Mouse (Mus musculus) MEL (cell line): Measurements from ENCODE around the gene Vsir. TPM values are rescaled to one million over a fixed set of nuclear protein-coding genes. Genes with fewer than 3 reads are reported as not detected.

ENCODE experiments used
- DNase-seq: peaks from one replicate; pipeline ENCODE4 v3.0.0; 2011; ENCODE audit warnings: low read depth, low spot score
- H3K27ac ChIP-seq: 2 replicates; pipeline ENCODE4 v1.5.1; 2012; ENCODE audit warnings: low read depth, mild to moderate bottlenecking, control low read depth, low read length, moderate library complexity; ENCODE audit not compliant: control insufficient read depth
- H3K27me3 ChIP-seq, 2 experiments: fragments of 150-350 bp in 1 of 2; sonication (generic) in 1 of 2; 2 replicates each; pipeline ENCODE4 v1.6.1; 2012; ENCODE audit warnings: low read length in 2 of 2, mild to moderate bottlenecking in 2 of 2, improper control_type of control experiment in 1 of 2, moderate library complexity in 1 of 2; ENCODE audit not compliant: insufficient read depth in 2 of 2, control insufficient read depth in 1 of 2
- H3K36me3 ChIP-seq, 2 experiments: 2 replicates each; pipeline ENCODE4 v1.6.1; 2012 to 2014; ENCODE audit warnings: low read length in 2 of 2, improper control_type of control experiment in 1 of 2, inconsistent platforms in 1 of 2, mild to moderate bottlenecking in 1 of 2; ENCODE audit not compliant: insufficient read depth in 2 of 2, control insufficient read depth in 1 of 2
- H3K4me1 ChIP-seq, 2 experiments: fragments of 150-350 bp in 1 of 2; sonication (generic) in 1 of 2; 2 replicates each; pipeline ENCODE4 v1.6.1; 2012; ENCODE audit warnings: low read length in 2 of 2, improper control_type of control experiment in 1 of 2, mild to moderate bottlenecking in 1 of 2; ENCODE audit not compliant: insufficient read depth in 2 of 2, control insufficient read depth in 1 of 2
- H3K4me3 ChIP-seq, 2 experiments: fragments of 150-350 bp in 1 of 2; sonication (generic) in 1 of 2; 2 replicates each; pipeline ENCODE4 v1.5.1; 2012; ENCODE audit warnings: low read depth in 2 of 2, low read length in 2 of 2, mild to moderate bottlenecking in 2 of 2, moderate library complexity in 2 of 2, control low read depth in 1 of 2, improper control_type of control experiment in 1 of 2; ENCODE audit not compliant: control insufficient read depth in 1 of 2, insufficient read depth in 1 of 2
- H3K79me2 ChIP-seq: 2 replicates; pipeline ENCODE4 v1.6.1; 2012; ENCODE audit warnings: mild to moderate bottlenecking, low read length, moderate library complexity; ENCODE audit not compliant: control insufficient read depth, poor library complexity, insufficient read depth
- H3K9ac ChIP-seq: 2 replicates; pipeline ENCODE4 v1.6.1; 2012; ENCODE audit warnings: low read depth, mild to moderate bottlenecking, control low read depth, low read length, moderate library complexity; ENCODE audit not compliant: control insufficient read depth, poor library complexity, severe bottlenecking
- H3K9me3 ChIP-seq: fragments of 150-350 bp; sonication (generic); replicated peaks from 2 replicates; pipeline ENCODE4 v1.6.1; 2012; ENCODE audit warnings: mild to moderate bottlenecking, low read length, improper control_type of control experiment, moderate library complexity; ENCODE audit not compliant: insufficient read depth
- BHLHE40 ChIP-seq: IDR thresholded peaks from 2 replicates; pipeline ENCODE4 v1.6.1; 2012; ENCODE audit warnings: low read depth, mild to moderate bottlenecking, inconsistent platforms, low read length, improper control_type of control experiment, borderline replicate concordance
- E2F4 ChIP-seq: IDR thresholded peaks from 2 replicates; pipeline ENCODE4 v1.6.1; 2011; ENCODE audit warnings: low read depth, low read length, improper control_type of control experiment, borderline replicate concordance
- JUND ChIP-seq: IDR thresholded peaks from 2 replicates; pipeline ENCODE4 v1.6.1; 2011; ENCODE audit warnings: low read depth, mild to moderate bottlenecking, improper control_type of control experiment, low read length
- KAT2A ChIP-seq: conservative IDR thresholded peaks from 2 replicates; pipeline ENCODE4 v1.6.1; 2012; ENCODE audit warnings: low read depth, low read length, improper control_type of control experiment, inconsistent platforms
- MEF2A ChIP-seq: IDR thresholded peaks from 2 replicates; pipeline ENCODE4 v1.6.1; 2014; ENCODE audit warnings: low read depth, mild to moderate bottlenecking, inconsistent platforms, low read length, improper control_type of control experiment; ENCODE audit not compliant: poor library complexity, insufficient replicate concordance, severe bottlenecking; ENCODE audit errors: extremely low read depth
- MXI1 ChIP-seq: IDR thresholded peaks from 2 replicates; pipeline ENCODE4 v1.6.1; 2011; ENCODE audit warnings: mild to moderate bottlenecking, low read depth, low read length, improper control_type of control experiment
- MYB ChIP-seq: IDR thresholded peaks from 2 replicates; pipeline ENCODE4 v1.6.1; 2011; ENCODE audit warnings: mild to moderate bottlenecking, low read depth, low read length, improper control_type of control experiment
- POLR2AphosphoS2 ChIP-seq: IDR thresholded peaks from 2 replicates; pipeline ENCODE4 v1.6.1; 2011; ENCODE audit warnings: low read length, improper control_type of control experiment
- POLR2AphosphoS5 ChIP-seq: IDR thresholded peaks from 2 replicates; pipeline ENCODE4 v1.6.1; 2012; ENCODE audit warnings: low read depth, borderline replicate concordance, mild to moderate bottlenecking, inconsistent platforms, low read length, moderate library complexity, mixed read lengths
- RAD21 ChIP-seq: IDR thresholded peaks from 2 replicates; pipeline ENCODE4 v1.6.1; 2011; ENCODE audit warnings: mild to moderate bottlenecking, low read depth, low read length, improper control_type of control experiment
- RCOR1 ChIP-seq: IDR thresholded peaks from 2 replicates; pipeline ENCODE4 v1.6.1; 2012; ENCODE audit warnings: low read depth, mild to moderate bottlenecking, inconsistent platforms, low read length, improper control_type of control experiment
- TAL1 ChIP-seq: IDR thresholded peaks from 2 replicates; pipeline ENCODE4 v1.6.1; 2012; ENCODE audit warnings: mild to moderate bottlenecking, inconsistent platforms, low read length, moderate library complexity, mixed read lengths
- USF2 ChIP-seq, 2 experiments: IDR thresholded peaks; 2 replicates each; pipeline ENCODE4 v1.6.1; 2011 to 2012; ENCODE audit warnings: improper control_type of control experiment in 2 of 2, low read length in 2 of 2, borderline replicate concordance in 1 of 2, inconsistent platforms in 1 of 2, low read depth in 1 of 2, mild to moderate bottlenecking in 1 of 2; ENCODE audit not compliant: insufficient read depth in 1 of 2
- ZC3H11A ChIP-seq: IDR thresholded peaks from 2 replicates; pipeline ENCODE4 v1.6.1; 2012; ENCODE audit warnings: low read depth, mild to moderate bottlenecking, inconsistent platforms, low read length, improper control_type of control experiment
- ZKSCAN1 ChIP-seq: IDR thresholded peaks from 2 replicates; pipeline ENCODE4 v1.6.1; 2012; ENCODE audit warnings: low read depth, mild to moderate bottlenecking, inconsistent platforms, low read length, improper control_type of control experiment, moderate library complexity
- ZNF384 ChIP-seq: IDR thresholded peaks from 2 replicates; pipeline ENCODE4 v1.6.1; 2012; ENCODE audit warnings: low read depth, mild to moderate bottlenecking, inconsistent platforms, low read length, improper control_type of control experiment
- polyA plus RNA-seq, 2 experiments: library from polyadenylated mRNA; stranded (reverse) in 1 of 2; unstranded in 1 of 2; fragments of >175 nt in 1 of 2; fragments of >200 nt in 1 of 2; gene quantifications; 2 replicates each; pipeline versions ENCODE4 v1.2.1 to v1.2.4; 2012; ENCODE audit warnings: low replicate concordance in 2 of 2, low read depth in 1 of 2; ENCODE audit not compliant: insufficient read length in 2 of 2, insufficient read depth in 1 of 2, missing spikeins in 1 of 2
- total RNA-seq: library from RNA; depleted of rRNA; stranded (reverse); fragments of 300-350 nt; gene quantifications from 2 replicates; pipeline ENCODE4 v1.2.3, GENCODE M21; 2012

The Vsir gene
- total and polyA plus RNA-seq, 3 experiments, result 10.6 to 11.2 TPM; not detected in 1

DNA sequence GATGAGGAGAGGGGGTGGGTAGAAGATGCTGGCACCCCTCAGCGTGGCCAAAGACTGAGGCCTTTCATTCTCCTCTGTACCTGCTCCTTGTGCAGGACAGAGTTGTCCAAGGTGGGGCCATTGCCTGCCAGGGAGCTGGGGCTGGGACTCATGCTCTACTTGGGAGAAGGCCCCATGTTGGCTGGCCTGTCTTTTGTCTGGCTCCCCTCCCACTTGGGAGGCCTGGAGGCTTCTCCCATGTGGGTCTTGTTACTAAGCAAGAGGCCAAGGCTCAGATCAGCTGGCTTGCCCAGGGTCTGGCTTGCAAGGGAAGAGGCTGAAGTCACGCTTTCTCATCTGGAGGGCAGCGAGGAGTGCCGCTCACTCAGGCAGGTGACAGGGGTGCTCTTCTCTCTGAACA lies 10.8 kb downstream of the Vsir start:
- TF ChIP-seq MYB (no peak), RAD21 (no peak), TAL1 (no peak), JUND (no peak), POLR2AphosphoS5 (no peak), MXI1 (no peak), ZNF384 (no peak), ZKSCAN1 (no peak), USF2 (IDR thresholded peaks at IDR 0.05; ENCODE audit: borderline replicate concordance in 1 of 2, insufficient read depth in 1 of 2, low read depth in 1 of 2, low read length in 2 of 2) (no peak), BHLHE40 (no peak), ZC3H11A (no peak), RCOR1 (no peak), E2F4 (no peak), POLR2AphosphoS2 (no peak), KAT2A (no peak)
- no peak for DNase-seq
- Histone ChIP-seq H3K9me3 (no peaks in the 10 kb centered on the region), H3K27ac (no peak overlapping the region), H3K4me3 (no peak overlapping the region), H3K27me3 (no peaks in the 10 kb centered on the region), H3K4me1 (no peaks in the 10 kb centered on the region), H3K9ac (no peak overlapping the region), H3K36me3 (no peaks in the 10 kb centered on the region), H3K79me2 (no peaks in the 10 kb centered on the region)

DNA sequence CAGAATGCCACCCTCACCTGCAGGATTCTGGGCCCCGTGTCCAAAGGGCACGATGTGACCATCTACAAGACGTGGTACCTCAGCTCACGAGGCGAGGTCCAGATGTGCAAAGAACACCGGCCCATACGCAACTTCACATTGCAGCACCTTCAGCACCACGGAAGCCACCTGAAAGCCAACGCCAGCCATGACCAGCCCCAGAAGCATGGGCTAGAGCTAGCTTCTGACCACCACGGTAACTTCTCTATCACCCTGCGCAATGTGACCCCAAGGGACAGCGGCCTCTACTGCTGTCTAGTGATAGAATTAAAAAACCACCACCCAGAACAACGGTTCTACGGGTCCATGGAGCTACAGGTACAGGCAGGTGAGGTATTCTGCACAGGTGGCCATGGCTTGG lies 11.2 kb downstream of the Vsir start:
- H3K4me3 ChIP-seq, result no peak overlapping the region
- H3K27ac ChIP-seq, result no peak overlapping the region
- TF ChIP-seq MEF2A, result no peak
- no peak for TF ChIP-seq E2F4
- no peak for TF ChIP-seq ZNF384
- TF ChIP-seq JUND, result no peak
- TF ChIP-seq POLR2AphosphoS2, result no peak
- no peaks in the 10 kb centered on the region for H3K4me1 ChIP-seq
- no peak for DNase-seq
- H3K9ac ChIP-seq, result no peak overlapping the region
- H3K79me2 ChIP-seq, result no peaks in the 10 kb centered on the region
- H3K27me3 ChIP-seq, result no peaks in the 10 kb centered on the region
- H3K9me3 ChIP-seq, result no peaks in the 10 kb centered on the region
- no peaks in the 10 kb centered on the region for H3K36me3 ChIP-seq
